Mouse (Mus musculus): ENCODE data around the gene Ccno. TPM values are rescaled to one million over a fixed set of nuclear protein-coding genes. Genes with fewer than 3 reads are reported as not detected.

The Ccno gene
- 1 to 10 TPM; 1.5 to 2.0 TPM for total RNA-seq (2021)
- long read RNA-seq, experiment 1: 0 reads
- long read RNA-seq, experiment 2, partial matches to known transcripts: 0 of 1 reads
- long read RNA-seq, experiment 2, other reads (novel, unspliced or antisense): 0 of 1 reads

DNA sequence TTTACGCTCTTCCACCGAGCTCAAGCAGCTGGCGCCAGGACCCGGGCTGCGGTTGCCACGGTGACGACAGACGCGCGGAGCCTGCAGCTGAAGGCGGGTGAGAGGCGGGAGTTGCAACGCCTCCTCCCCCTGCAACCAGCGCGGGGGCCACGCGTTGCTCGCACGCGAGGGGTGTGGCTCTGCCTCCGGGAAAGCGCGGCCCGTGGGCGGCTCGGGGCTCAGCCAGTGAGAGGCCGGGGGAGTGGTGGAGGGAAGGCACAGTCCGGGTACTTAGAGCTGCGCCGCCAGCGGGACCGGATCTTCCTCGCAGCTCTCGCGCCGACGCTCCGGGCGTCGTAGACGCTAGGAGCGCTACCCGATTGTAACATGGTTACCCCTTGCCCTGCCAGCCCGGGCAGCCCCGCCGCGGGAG lies at the start of gene Ccno:
TSS of gene Ccno (plus strand) at position 271 of the 412 bp plus-strand sequence.
- H3K4me3 ChIP-seq: peak within 1 kb of the TSS; percentile 61
- intact Hi-C loops (cut with DNase I): loop anchor here (1.0 kb wide), 1 partner anchor 60 kb away; the partner anchor contains the start of genes Dhx29 and Mtrex
- TF ChIP-seq CTCF (IDR thresholded peaks at IDR 0.05): no peak
- no peak within 1 kb of the TSS for H3K27ac ChIP-seq
- DNase-seq (ENCODE audit: extremely low spot score in 1 of 2, low spot score in 2 of 2): peak; percentile 91 to 93

DNA sequence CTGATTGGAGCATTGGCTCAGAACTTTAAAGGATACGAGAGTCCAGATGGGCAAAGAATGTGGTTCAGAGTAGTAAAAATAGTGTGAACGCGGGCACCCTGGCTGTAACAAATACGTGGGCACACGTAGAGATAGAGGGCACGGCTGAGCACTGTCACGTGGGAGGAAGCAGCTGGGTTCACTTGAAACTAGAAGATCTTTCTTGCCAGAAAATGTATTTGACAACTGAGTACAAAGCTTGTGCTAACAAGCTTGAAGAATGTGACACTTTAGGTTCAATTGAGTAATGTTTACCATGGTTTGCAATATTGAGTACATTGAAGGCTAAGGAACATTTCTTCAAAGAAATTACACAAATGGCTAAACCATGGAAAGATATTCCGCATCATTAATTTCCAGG lies 49.5 kb upstream of the Ccno start:
- H3K27ac ChIP-seq: no peak overlapping the region
- H3K4me3 ChIP-seq: no peak overlapping the region
- DNase-seq (ENCODE audit: extremely low spot score in 1 of 2, low spot score in 2 of 2): no peak
- intact Hi-C loops (cut with DNase I): no loop called here
- TF ChIP-seq CTCF (IDR thresholded peaks at IDR 0.05): no peak

DNA sequence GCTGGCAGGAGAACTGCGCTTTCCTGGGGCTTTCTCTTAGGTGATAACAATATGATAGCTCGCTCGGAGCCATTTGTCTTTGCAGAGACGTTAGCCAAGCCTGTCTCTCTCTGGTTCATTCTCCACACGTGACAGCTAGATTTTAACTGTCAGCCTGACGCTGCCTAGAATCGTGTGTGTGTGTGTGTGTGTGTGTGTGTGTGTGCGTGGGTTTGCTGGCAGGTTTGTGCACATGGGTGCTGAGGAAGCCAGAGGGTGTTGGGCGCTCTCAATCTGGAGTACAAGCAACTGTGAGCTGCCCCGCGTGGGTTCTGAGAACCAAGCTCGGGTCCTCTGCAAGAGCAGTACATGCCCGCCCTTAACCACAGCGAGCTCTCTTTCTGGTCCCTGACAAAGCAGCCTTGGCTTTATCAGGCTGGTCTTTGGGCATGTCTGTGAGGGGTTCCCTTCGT lies 45.7 kb upstream of the Ccno start:
- DNase-seq (ENCODE audit: extremely low spot score in 1 of 2, low spot score in 2 of 2): no peak
- no peak for TF ChIP-seq CTCF (IDR thresholded peaks at IDR 0.05)
- intact Hi-C loops (cut with DNase I): no loop called here
- H3K27ac ChIP-seq: no peak overlapping the region
- H3K4me3 ChIP-seq: no peak overlapping the region

DNA sequence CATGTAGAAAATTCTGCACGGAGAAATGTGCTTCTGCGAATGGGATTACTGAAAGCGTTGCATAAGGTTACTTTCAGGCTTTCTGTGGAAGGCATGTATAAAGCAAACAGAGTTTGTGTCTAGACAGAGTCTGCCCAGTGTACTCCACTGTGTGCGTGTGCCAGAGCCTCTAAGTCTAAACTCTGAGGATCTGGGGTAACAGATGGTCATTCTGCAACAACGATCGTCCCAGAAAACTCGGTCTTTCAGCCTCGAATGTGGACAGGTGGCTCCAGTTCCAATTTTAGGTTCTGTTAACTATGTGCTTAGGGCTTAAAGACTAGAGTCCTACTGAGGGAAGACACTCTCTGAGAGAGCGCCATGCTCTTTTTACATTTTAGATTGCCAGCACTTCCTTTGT lies 42.3 kb upstream of the Ccno start:
- DNase-seq (ENCODE audit: extremely low spot score in 1 of 2, low spot score in 2 of 2): no peak
- intact Hi-C loops (cut with DNase I): no loop called here
- no peak overlapping the region for H3K4me3 ChIP-seq
- no peak overlapping the region for H3K27ac ChIP-seq
- no peak for TF ChIP-seq CTCF (IDR thresholded peaks at IDR 0.05)

DNA sequence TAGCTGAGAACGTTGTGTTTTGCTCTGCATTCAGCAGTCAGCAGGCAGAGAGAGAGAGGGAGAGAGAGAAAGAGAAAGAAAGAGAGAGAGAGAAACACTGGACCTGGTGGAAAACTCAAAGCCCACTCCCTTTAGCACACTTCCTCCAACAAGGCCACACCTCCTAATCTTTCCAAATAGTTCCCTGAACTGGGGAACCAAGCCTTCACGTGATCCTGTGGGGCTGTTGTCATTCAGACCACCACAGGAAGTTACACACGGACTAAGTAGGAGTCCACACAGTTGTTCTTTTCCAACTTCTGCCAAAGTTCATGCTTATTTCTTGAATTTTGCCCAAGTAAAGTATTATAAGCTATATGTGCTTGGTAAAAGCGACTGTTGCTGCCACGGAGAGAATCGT lies 41.7 kb upstream of the Ccno start:
- no peak for TF ChIP-seq CTCF (IDR thresholded peaks at IDR 0.05)
- no peak overlapping the region for H3K27ac ChIP-seq
- H3K4me3 ChIP-seq: no peak overlapping the region
- no peak for DNase-seq (ENCODE audit: extremely low spot score in 1 of 2, low spot score in 2 of 2)
- intact Hi-C loops (cut with DNase I): no loop called here

DNA sequence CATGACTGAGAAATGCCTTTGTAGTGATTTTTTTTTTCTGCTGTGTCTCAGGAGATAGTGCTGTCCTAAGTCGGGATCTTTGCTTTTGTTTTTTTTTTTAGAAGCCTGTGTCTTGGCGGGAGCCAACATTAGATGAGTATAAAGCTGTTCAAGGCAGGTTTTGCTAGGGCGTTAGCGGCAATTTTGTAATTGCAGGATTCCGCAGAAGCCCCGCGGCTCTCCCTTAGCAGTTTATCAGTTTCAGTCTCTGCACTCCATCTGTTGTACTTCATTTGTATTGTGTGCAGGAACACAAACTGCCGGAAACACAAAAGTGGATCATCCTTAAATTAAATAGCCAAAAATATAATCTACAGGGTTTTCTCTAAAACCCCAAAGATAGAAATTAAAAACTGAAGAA lies 33.5 kb upstream of the Ccno start:
- intact Hi-C loops (cut with DNase I): no loop called here
- DNase-seq (ENCODE audit: extremely low spot score in 1 of 2, low spot score in 2 of 2): no peak
- Histone ChIP-seq H3K4me3 (no peak overlapping the region), H3K27ac (no peak overlapping the region)
- no peak for TF ChIP-seq CTCF (IDR thresholded peaks at IDR 0.05)

DNA sequence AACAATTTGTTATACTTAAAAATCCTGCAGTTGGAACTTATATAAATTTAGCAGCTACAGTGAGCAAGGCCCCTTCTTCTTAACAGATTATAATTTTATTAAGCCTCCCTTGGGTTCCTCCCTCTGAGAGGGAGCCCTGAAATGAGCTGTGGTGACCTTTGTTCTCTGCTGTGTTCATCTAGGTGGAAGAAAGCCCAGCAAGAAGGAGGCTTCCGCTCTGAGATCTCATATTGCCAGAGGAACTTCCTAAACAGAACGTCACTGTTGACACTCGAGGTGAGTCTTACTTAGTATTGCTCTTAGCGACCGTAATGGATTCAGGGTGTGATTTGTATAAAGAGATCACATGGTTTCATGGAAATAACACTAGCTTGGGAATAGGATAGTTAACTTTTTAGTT lies 24.5 kb upstream of the Ccno start:
- intact Hi-C loops (cut with DNase I): no loop called here
- Histone ChIP-seq H3K27ac (no peak overlapping the region), H3K4me3 (no peak overlapping the region)
- no peak for DNase-seq (ENCODE audit: extremely low spot score in 1 of 2, low spot score in 2 of 2)
- no peak for TF ChIP-seq CTCF (IDR thresholded peaks at IDR 0.05)

DNA sequence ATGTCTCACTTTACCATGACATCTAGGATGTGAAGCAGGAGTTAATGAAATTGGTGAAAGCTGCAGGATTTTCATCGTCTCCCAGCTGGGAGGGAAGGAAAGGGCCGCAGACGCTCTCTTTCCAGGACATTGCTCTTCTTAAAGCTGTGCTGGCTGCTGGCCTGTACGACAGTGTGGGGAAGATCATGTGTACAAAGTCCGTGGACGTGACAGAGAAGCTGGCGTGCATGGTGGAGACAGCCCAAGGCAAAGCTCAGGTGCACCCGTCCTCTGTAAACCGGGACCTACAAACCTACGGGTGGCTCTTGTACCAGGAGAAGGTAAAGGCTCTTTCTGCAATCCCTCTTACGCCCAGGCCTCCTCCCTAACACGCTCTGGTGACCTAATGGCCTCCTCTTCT lies 23.2 kb upstream of the Ccno start:
- intact Hi-C loops (cut with DNase I): no loop called here
- H3K4me3 ChIP-seq: no peak overlapping the region
- DNase-seq (ENCODE audit: extremely low spot score in 1 of 2, low spot score in 2 of 2): no peak
- no peak for TF ChIP-seq CTCF (IDR thresholded peaks at IDR 0.05)
- no peak overlapping the region for H3K27ac ChIP-seq

DNA sequence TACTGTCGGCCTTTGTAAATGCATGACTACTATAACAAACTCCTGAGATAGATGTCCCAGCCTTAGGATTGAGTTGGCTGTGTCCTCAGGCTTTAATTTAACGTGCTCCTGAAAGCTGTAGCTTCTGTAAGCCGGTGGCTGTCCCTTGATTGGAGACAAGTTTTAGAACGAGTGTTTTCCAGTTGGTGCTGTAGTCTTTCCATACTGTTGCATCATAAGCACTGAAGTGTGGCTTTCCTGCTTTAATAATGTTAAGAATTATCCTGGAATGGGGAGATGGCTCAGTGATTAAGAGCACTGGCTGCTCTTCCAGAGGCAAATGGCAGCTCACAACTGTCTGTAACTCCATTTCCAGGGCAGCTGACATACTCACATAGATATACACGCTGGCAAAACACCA lies 20.3 kb upstream of the Ccno start:
- intact Hi-C loops (cut with DNase I): no loop called here
- no peak for DNase-seq (ENCODE audit: extremely low spot score in 1 of 2, low spot score in 2 of 2)
- Histone ChIP-seq H3K4me3 (no peak overlapping the region), H3K27ac (no peak overlapping the region)
- no peak for TF ChIP-seq CTCF (IDR thresholded peaks at IDR 0.05)

DNA sequence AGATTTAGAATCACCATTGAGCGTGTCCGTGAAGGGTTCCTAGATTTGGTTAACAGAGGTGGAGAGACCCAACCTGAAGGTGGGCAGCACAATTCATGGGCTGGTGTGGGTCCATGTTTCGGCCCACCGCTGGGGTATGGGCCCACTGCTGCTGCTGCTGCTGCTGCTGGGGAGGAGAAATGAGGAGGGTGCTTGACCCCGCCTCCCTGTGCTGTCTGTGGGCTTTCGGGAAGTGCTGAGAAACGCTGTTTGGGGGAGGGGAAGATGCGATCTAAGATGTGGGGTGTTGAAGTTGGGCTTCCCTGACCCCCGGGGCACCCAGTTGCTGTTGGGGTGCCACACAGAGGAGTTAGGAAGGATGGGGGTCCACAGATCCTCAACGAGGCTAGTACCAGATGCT lies 10.9 kb upstream of the Ccno start:
- DNase-seq (ENCODE audit: extremely low spot score in 1 of 2, low spot score in 2 of 2): no peak
- no peak for TF ChIP-seq CTCF (IDR thresholded peaks at IDR 0.05)
- no peak overlapping the region for H3K4me3 ChIP-seq
- no peak overlapping the region for H3K27ac ChIP-seq
- intact Hi-C loops (cut with DNase I): no loop called here

DNA sequence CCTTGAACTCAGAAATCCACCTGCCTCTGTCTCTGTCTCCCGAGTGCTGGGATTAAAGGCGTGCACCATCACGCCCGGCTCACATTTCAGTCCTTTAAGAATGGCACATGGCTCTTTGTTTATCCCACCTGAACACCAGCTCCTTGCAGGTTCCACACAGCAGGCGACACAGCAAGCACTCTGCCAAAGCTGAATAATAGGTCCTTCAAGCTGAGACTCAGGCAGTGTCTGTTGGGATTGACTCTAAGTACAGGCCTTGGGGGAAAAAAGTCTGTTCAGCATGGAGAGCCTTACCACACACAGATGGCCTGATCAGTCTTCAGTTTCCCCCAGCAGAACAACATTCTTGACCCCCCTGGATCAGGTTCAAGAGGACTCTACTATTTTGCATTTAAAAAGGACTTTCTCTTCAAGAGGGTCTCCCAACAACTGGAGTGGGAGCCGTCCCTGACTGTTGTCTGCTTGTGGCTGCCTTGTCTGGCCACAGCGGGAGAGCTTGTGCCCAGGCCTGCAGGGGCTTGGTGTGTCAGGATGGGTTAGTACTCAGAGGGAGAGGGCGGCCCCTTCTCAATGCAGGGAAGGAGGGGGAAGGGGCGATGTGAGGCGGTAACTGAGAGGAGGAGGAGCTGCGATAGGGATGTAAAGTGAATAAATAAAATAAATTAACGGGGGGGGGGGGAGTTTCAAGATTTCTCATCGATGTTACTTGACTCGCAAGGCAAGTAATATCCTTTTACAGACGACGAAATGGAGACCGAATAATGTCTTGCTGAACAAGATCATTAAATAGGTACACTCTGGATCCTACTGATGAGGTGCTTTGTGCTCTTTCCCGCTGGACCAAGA lies 1.8 kb upstream of the Ccno start:
- no peak overlapping the region for H3K27ac ChIP-seq
- intact Hi-C loops (cut with DNase I): no loop called here
- TF ChIP-seq CTCF (IDR thresholded peaks at IDR 0.05): no peak
- DNase-seq (ENCODE audit: extremely low spot score in 1 of 2, low spot score in 2 of 2): no peak
- H3K4me3 ChIP-seq: no peak overlapping the region

DNA sequence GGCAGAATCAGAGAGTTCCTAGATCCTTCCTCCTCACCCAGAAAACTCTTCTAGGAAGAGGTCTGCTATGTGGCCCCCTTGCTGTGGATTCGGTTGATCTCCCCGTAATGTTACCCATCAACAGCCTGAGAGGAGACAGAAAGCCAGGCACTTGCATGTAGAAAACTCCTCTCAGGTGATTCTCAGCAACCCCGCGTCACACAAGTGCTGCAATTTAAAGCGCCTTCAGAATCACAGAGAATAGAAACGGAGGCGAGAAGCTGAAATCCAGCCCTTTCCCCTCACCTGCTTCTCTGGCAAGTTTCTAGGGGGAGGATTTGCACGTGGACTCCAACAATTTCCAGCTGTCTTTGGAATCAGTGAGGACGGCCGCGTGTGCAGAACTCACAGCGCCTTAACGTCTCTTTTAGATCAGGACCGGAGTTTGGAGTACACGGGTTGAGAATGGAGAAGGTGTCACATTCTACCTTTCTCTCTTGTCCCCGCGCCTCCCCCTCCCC lies 1.1 kb upstream of the Ccno start:
- no peak for DNase-seq (ENCODE audit: extremely low spot score in 1 of 2, low spot score in 2 of 2)
- intact Hi-C loops (cut with DNase I): no loop called here
- H3K4me3 ChIP-seq: no peak overlapping the region
- TF ChIP-seq CTCF (IDR thresholded peaks at IDR 0.05): no peak
- no peak overlapping the region for H3K27ac ChIP-seq

Data from left cerebral cortex, adult 2 months (tissue).